Comparison of ENCODE assay signal across 8 mouse cellular contexts in genomic region chr4:149698197-149698821, GRCm38 (mm10). TPM values are rescaled to one million over a fixed set of nuclear protein-coding genes. Genes with fewer than 3 reads are reported as not detected.
DNase-seq lines count a peak whose midpoint lies in the region; ATAC-seq and TF ChIP-seq lines count a peak whose summit lies in the region.

No protein-coding gene starts in this region.

- H3K4me2 ChIP-seq in intestine, postnatal 0 days (replicated peaks; ENCODE audit: low read depth) = peak overlapping the region; percentile 89
- H3K4me2 ChIP-seq in liver, embryonic 15.5 days = peak overlapping the region; percentile 84
- H3K4me2 ChIP-seq in stomach, postnatal 0 days (replicated peaks; ENCODE audit: low read depth) = peak overlapping the region; percentile 71

- ATAC-seq in intestine, postnatal 0 days = peak; percentile 55
- ATAC-seq in liver, embryonic 15.5 days (ENCODE audit: insufficient read depth) = peak; percentile 62
- peak; percentile 58 for ATAC-seq in stomach, postnatal 0 days (ENCODE audit: low FRiP score, low TSS enrichment)

- peak overlapping the region; percentile 46 for H3K4me3 ChIP-seq in left cerebral cortex, adult 2 months
- H3K4me3 ChIP-seq in intestine, postnatal 0 days (ENCODE audit: low read depth, low read length) = peak overlapping the region; percentile 54
- peak overlapping the region; percentile 65 for H3K4me3 ChIP-seq in liver, embryonic 15.5 days (replicated peaks)
- peak overlapping the region; percentile 46 for H3K4me3 ChIP-seq in stomach, postnatal 0 days (ENCODE audit: low read depth, low read length)

- intact Hi-C loops in left cerebral cortex, adult 2 months (cut with DNase I) = no loop called here

- H3K9ac ChIP-seq in intestine, postnatal 0 days (ENCODE audit: low read depth, low read length) = peak overlapping the region; percentile 59
- peak overlapping the region; percentile 60 for H3K9ac ChIP-seq in liver, embryonic 15.5 days
- H3K9ac ChIP-seq in stomach, postnatal 0 days (ENCODE audit: low read length) = peak overlapping the region; percentile 59

- 2% methylated on average over 35 of the region's 35 CpGs for WGBS in intestine, postnatal 0 days
- under 1% methylated on average over 35 of the region's 35 CpGs for WGBS in liver, embryonic 15.5 days (ENCODE audit: insufficient replicate concordance)
- WGBS in stomach, postnatal 0 days = 2% methylated on average over 35 of the region's 35 CpGs

- no peaks in the 10 kb centered on the region for H3K4me1 ChIP-seq in intestine, postnatal 0 days (replicated peaks; ENCODE audit: control insufficient read depth, insufficient read depth, low read length)
- H3K4me1 ChIP-seq in liver, embryonic 15.5 days (replicated peaks) = peaks cover 53% of the 10 kb centered on the region
- H3K4me1 ChIP-seq in stomach, postnatal 0 days (replicated peaks; ENCODE audit: control insufficient read depth, insufficient read depth) = no peaks in the 10 kb centered on the region

- H3K36me3 ChIP-seq in intestine, postnatal 0 days (ENCODE audit: control insufficient read depth, insufficient read depth) = no peaks in the 10 kb centered on the region
- no peaks in the 10 kb centered on the region for H3K36me3 ChIP-seq in liver, embryonic 15.5 days (replicated peaks)
- H3K36me3 ChIP-seq in stomach, postnatal 0 days (ENCODE audit: control insufficient read depth, insufficient read depth, low read length) = no peaks in the 10 kb centered on the region

- TF ChIP-seq CTCF in left cerebral cortex, adult 2 months (IDR thresholded peaks at IDR 0.05) = peak; percentile 60
- peak; percentile 89 for TF ChIP-seq CTCF in intestine, postnatal 0 days (IDR thresholded peaks at IDR 0.05; ENCODE audit: low read depth)
- peak; percentile 77 for TF ChIP-seq CTCF in stomach, postnatal 0 days (IDR thresholded peaks at IDR 0.05; ENCODE audit: low read depth)

- TF ChIP-seq EP300 in stomach, postnatal 0 days (optimal IDR thresholded peaks at IDR 0.05) = no peak

- no peaks in the 10 kb centered on the region for H3K27me3 ChIP-seq in intestine, postnatal 0 days (replicated peaks; ENCODE audit: control insufficient read depth, insufficient read depth, low read length)
- H3K27me3 ChIP-seq in liver, embryonic 15.5 days = peaks cover 4% of the 10 kb centered on the region; the same call in 1 of the 2 replicates
- no peaks in the 10 kb centered on the region for H3K27me3 ChIP-seq in stomach, postnatal 0 days (ENCODE audit: control insufficient read depth, insufficient read depth, low read length)

- no peaks in the 10 kb centered on the region for H3K9me3 ChIP-seq in intestine, postnatal 0 days (ENCODE audit: control insufficient read depth)
- H3K9me3 ChIP-seq in liver, embryonic 15.5 days (replicated peaks) = no peaks in the 10 kb centered on the region
- no peaks in the 10 kb centered on the region for H3K9me3 ChIP-seq in stomach, postnatal 0 days (ENCODE audit: control insufficient read depth, low read length)

- DNase-seq in left cerebral cortex, adult 2 months (ENCODE audit: extremely low spot score in 1 of 2, low spot score in 2 of 2) = peak in 1 of 2 experiments; percentile 30
- DNase-seq in left cerebral cortex, adult 8-10 months (ENCODE audit: low spot score in 2 of 2) = no peak
- peak; percentile 83 for DNase-seq in embryo, embryonic 10.5 days (ENCODE audit: low spot score)
- peak; percentile 77 to 81 for DNase-seq in heart, adult 18-20 months
- peak; percentile 54 to 71 for DNase-seq in natural killer cell, adult 2 months (ENCODE audit: low spot score in 2 of 2)
- DNase-seq in stomach, postnatal 0 days (ENCODE audit: low spot score) = peak; percentile 69

- H3K27ac ChIP-seq in left cerebral cortex, adult 2 months = peak overlapping the region; percentile 24; the same call in 1 of the 2 replicates
- peak overlapping the region; percentile 42; the same call in 1 of the 2 replicates for H3K27ac ChIP-seq in intestine, postnatal 0 days (ENCODE audit: low read depth, low read length)
- peak overlapping the region; percentile 75 for H3K27ac ChIP-seq in liver, embryonic 15.5 days (replicated peaks)
- H3K27ac ChIP-seq in stomach, postnatal 0 days (replicated peaks) = no peak overlapping the region

RNA-seq across cellular contexts. Expression of gene Pik3cd, which starts 4.1 kb away (rescaled TPM):
- 10 to 100 TPM; 24.6 to 25.4 TPM for total RNA-seq in left cerebral cortex, adult 2 months (2021)
- total RNA-seq in left cerebral cortex, adult 8-10 months (2022) = 10 to 100 TPM; 21.6 to 25.5 (median 23.3) TPM
- 1 to 10 TPM; 3.5 to 5.6 TPM for total RNA-seq in heart, adult 18-20 months (2021)
- 2.5 TPM in 2 replicates for polyA plus RNA-seq in intestine, postnatal 0 days (2015; fragmentation: Nextera tagmentation; extraction: Ambion mirVana)
- 7.2 and 7.3 TPM in 2 replicates for polyA plus RNA-seq in liver, embryonic 15.5 days (2015; fragmentation: Nextera tagmentation; extraction: Ambion mirVana)
- polyA plus RNA-seq in stomach, postnatal 0 days (2015; fragmentation: Nextera tagmentation; extraction: Ambion mirVana) = 1.9 and 2.0 TPM in 2 replicates

RNA-seq across cellular contexts. Expression of gene Tmem201, which starts 39.5 kb away (rescaled TPM):
- 10 to 100 TPM; 63.3 to 67.9 TPM for total RNA-seq in left cerebral cortex, adult 2 months (2021)
- total RNA-seq in left cerebral cortex, adult 8-10 months (2022) = 10 to 100 TPM; 65.4 to 71.4 (median 69.0) TPM
- 10 to 100 TPM; 85.2 to 90.5 TPM for total RNA-seq in heart, adult 18-20 months (2021)
- polyA plus RNA-seq in intestine, postnatal 0 days (2015; fragmentation: Nextera tagmentation; extraction: Ambion mirVana) = 8.7 and 9.6 TPM in 2 replicates
- polyA plus RNA-seq in liver, embryonic 15.5 days (2015; fragmentation: Nextera tagmentation; extraction: Ambion mirVana) = 6.6 and 6.8 TPM in 2 replicates
- 7.5 and 8.6 TPM in 2 replicates for polyA plus RNA-seq in stomach, postnatal 0 days (2015; fragmentation: Nextera tagmentation; extraction: Ambion mirVana)

Comparison
In these comparisons a context has a peak if more than half of its experiments do, and no peak if none do; other contexts are left out.
1. DNase-seq: peak in embryo, embryonic 10.5 days (single experiment), heart, adult 18-20 months (2 of 2), natural killer cell, adult 2 months (2 of 2) and stomach, postnatal 0 days (single experiment); none in left cerebral cortex, adult 8-10 months (0 of 2).
2. Peak in every context shown above with its lines, with median percentiles within 50 percentile points of each other: H3K4me3 ChIP-seq, CTCF ChIP-seq, ATAC-seq, H3K4me2 ChIP-seq and H3K9ac ChIP-seq.